Mouse (Mus musculus) limb, embryonic 13.5 days (tissue): Measurements from ENCODE around the gene Krt10. TPM values are rescaled to one million over a fixed set of nuclear protein-coding genes. Genes with fewer than 3 reads are reported as not detected.

Source experiments
- ATAC-seq: fragments of 200-750 bp; cut with Nextera tagmentation; 2 replicates; pipeline ENCODE4 v1.8.0; 2017; ENCODE audit warnings: low read depth, moderate number of reproducible peaks, moderate TSS enrichment; ENCODE audit not compliant: low FRiP score
- H3K27ac ChIP-seq: fragments of 300-500 bp; sonication (generic); 2 replicates; pipeline ENCODE4 v1.5.1; 2015; ENCODE audit warnings: inconsistent platforms, mild to moderate bottlenecking, moderate library complexity
- H3K27me3 ChIP-seq: fragments of 300-500 bp; sonication (generic); 2 replicates; pipeline ENCODE4 v1.6.1; 2015; ENCODE audit warnings: mild to moderate bottlenecking, inconsistent platforms
- H3K36me3 ChIP-seq: fragments of 300-500 bp; sonication (generic); 2 replicates; pipeline ENCODE4 v1.6.1; 2015; ENCODE audit warnings: inconsistent platforms, mild to moderate bottlenecking, moderate library complexity
- H3K4me1 ChIP-seq: fragments of 300-500 bp; sonication (generic); 2 replicates; pipeline ENCODE4 v1.6.1; 2015; ENCODE audit warnings: inconsistent platforms
- H3K4me2 ChIP-seq: fragments of 300-500 bp; sonication (generic); replicated peaks from 2 replicates; pipeline ENCODE4 v1.6.1; 2015; ENCODE audit warnings: inconsistent platforms, mild to moderate bottlenecking, moderate library complexity
- H3K4me3 ChIP-seq: fragments of 300-500 bp; sonication (generic); 2 replicates; pipeline ENCODE4 v1.5.1; 2015; ENCODE audit warnings: moderate library complexity, mild to moderate bottlenecking, inconsistent platforms
- H3K9ac ChIP-seq: fragments of 300-500 bp; sonication (generic); 2 replicates; pipeline ENCODE4 v1.6.1; 2015; ENCODE audit warnings: mild to moderate bottlenecking, inconsistent platforms
- H3K9me3 ChIP-seq: fragments of 300-500 bp; sonication (generic); 2 replicates; pipeline ENCODE4 v1.6.1; 2016; ENCODE audit warnings: inconsistent platforms
- WGBS: fragments of 180-500 bp; shearing (Covaris S2); methylation state at CpG from one replicate; pipeline ENCODE4 v1.1.7; 2015; 5-methylcytosine and 5-hydroxymethylcytosine counted together
- polyA plus RNA-seq: library from polyadenylated mRNA; unstranded; fragments of >200 nt; fragmentation: Nextera tagmentation; extraction: Ambion mirVana; gene quantifications from 2 replicates; pipeline ENCODE4 v1.2.1, GENCODE M21; 2015

Gene Krt10
- polyA plus RNA-seq, result 29.7 and 30.8 TPM in 2 replicates

DNA sequence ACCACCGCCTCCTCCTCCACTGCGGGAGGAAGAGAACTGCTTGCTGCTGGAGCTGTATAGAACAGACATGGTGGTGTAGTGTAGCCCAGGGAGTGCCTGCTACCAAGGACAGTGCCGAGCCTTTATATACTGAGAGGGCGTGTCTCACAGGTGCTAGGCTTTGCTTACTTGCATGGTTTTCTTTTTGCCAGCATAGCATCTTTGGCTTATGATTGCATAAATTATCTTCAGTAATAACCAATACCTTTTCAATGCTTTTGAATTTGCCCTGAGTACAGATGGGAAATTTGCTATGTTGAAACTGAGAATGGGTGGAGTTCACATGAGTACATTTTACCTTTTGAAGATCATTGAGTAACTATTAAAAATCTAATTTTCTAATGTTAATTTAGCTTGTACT, at the start of gene Krt10:
Gene Krt10 (minus strand): TSS at position 101 of the 400 bp plus-strand sequence.
- WGBS, result 82% methylated on average over 4 of the region's 4 CpGs
- Histone ChIP-seq H3K4me2 (no peak within 1 kb of the TSS), H3K4me1 (peaks cover 5% of the 10 kb centered on the region; the same call in 1 of the 2 replicates), H3K9me3 (no peaks in the 10 kb centered on the region), H3K4me3 (no peak within 1 kb of the TSS), H3K27me3 (peaks cover 1% of the 10 kb centered on the region; the same call in 1 of the 2 replicates), H3K27ac (no peak within 1 kb of the TSS), H3K36me3 (no peaks in the 10 kb centered on the region), H3K9ac (no peak within 1 kb of the TSS; the same call in 1 of the 2 replicates)
- no peak for ATAC-seq

- ATAC-seq, result no peak
- whole genome bisulfite sequencing, result 37% methylated on average over 10 of the region's 10 CpGs
- Histone ChIP-seq H3K9ac (no peak within 1 kb of the TSS), H3K27ac (no peak within 1 kb of the TSS), H3K36me3 (no peaks in the 10 kb centered on the region), H3K9me3 (no peaks in the 10 kb centered on the region), H3K27me3 (no peaks in the 10 kb centered on the region), H3K4me1 (no peaks in the 10 kb centered on the region), H3K4me3 (no peak within 1 kb of the TSS), H3K4me2 (no peak within 1 kb of the TSS)
These were observed 48.8 kb upstream of the Krt10 start, which contains the start of gene Krt20 for GRCm38 (mm10) chr11:99437972-99438371. TSS of gene Krt20 (minus strand) at chr11:99438150.

DNA sequence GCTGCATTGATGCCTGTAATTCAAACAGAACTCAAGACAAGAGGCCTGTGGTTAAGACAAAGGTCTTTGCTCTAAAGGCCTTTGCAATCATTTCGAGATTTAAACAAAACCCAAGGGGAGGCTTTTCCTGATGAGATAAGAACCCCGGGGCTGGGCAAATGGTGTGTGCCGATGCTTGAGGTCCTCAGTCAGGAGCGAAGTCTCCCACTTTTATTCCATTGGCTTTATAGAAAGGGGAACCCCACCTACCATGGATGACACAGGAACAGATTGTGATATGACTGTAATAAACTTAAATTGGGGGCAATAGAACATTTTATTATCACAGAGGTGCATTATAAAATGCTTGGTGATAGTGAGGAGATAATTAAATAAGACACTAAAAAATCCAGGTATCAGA, 47.5 kb upstream of the Krt10 start:
- WGBS, result 80% methylated on average over 4 of the region's 4 CpGs
- H3K9ac ChIP-seq, result no peak overlapping the region

DNA sequence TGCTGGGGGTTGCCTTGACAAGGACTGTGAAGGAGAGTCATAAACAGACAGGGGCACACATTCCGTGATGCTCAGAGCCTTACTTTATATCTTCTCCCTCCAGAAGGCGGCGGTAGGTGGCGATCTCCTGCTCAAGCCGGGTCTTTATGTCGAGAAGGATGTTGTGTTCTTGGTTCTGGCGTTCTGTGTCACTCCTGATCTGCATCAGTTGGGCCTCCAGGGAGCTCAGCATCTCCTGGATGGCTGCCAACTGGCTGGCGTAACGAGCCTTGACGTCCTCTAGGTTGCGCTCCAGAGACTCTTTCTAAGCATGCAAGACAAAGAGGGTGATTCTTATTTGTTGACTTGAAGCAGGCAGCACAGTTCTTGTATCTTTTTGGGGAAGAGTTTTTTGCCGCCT, 41.5 kb upstream of the Krt10 start:
- Histone ChIP-seq H3K27me3 (no peaks in the 10 kb centered on the region), H3K4me3 (no peak overlapping the region), H3K36me3 (no peaks in the 10 kb centered on the region), H3K9me3 (no peaks in the 10 kb centered on the region), H3K9ac (no peak overlapping the region), H3K4me2 (no peak overlapping the region), H3K27ac (no peak overlapping the region), H3K4me1 (no peaks in the 10 kb centered on the region)
- 53% methylated on average over 12 of the region's 12 CpGs for WGBS
- ATAC-seq, result no peak

More for the DNA sequence above, 47.5 kb upstream of the Krt10 start:
- no peak overlapping the region for H3K4me3 ChIP-seq
- no peaks in the 10 kb centered on the region for H3K27me3 ChIP-seq
- no peaks in the 10 kb centered on the region for H3K36me3 ChIP-seq
- no peaks in the 10 kb centered on the region for H3K4me1 ChIP-seq
- no peaks in the 10 kb centered on the region for H3K9me3 ChIP-seq
- H3K4me2 ChIP-seq, result no peak overlapping the region
- no peak for ATAC-seq
- H3K27ac ChIP-seq, result no peak overlapping the region

DNA sequence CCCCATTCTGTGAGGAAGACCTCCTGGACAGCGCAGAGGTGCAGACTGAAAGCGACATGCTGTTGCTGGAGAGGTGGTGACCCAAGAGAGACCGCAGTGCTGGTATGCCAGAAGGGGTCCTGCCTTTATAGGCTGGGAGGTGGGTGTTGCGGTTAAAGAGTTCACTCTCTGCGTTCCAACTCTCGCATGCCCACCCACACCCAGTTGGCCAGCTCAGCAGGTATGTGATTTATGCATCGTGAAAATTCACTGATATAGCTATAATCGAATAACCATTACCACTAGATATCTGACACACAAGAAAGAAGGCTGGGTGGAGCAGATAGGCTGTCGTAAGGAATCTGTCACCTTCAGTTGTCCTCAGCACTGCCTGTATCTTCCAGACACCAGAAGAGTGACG, 33.0 kb upstream of the Krt10 start, which contains the start of gene Krt12:
Gene Krt12 (minus strand): TSS at position 101 of the 400 bp plus-strand sequence.
- H3K9me3 ChIP-seq, result no peaks in the 10 kb centered on the region
- no peak within 1 kb of the TSS for H3K4me2 ChIP-seq
- no peaks in the 10 kb centered on the region for H3K36me3 ChIP-seq
- no peak within 1 kb of the TSS for H3K4me3 ChIP-seq
- 82% methylated on average over 10 of the region's 10 CpGs for WGBS
- H3K4me1 ChIP-seq, result peaks cover 7% of the 10 kb centered on the region; the same call in 1 of the 2 replicates
- no peak for ATAC-seq
- peaks cover 4% of the 10 kb centered on the region; the same call in 1 of the 2 replicates for H3K27me3 ChIP-seq
- no peak within 1 kb of the TSS for H3K9ac ChIP-seq
- no peak within 1 kb of the TSS for H3K27ac ChIP-seq

DNA sequence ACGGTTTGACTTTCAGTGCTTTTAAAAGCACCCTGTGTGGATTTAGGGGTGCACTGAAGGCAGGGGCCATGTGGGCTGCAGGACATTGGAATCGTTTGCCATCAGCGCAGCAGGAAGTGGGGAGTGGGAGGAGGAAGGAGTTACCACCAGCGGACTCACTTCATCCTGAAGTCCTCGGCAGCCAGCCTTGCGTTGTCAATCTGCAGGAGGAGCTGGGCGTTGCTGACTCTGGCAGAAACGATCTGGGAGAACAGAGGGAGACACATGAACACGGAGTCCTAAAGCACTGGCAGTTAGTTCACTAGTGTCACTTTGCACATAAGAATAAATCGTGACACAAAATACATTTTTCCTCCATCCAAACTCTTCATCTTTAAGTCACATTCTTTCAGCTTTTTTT, 31.4 kb upstream of the Krt10 start:
- no peaks in the 10 kb centered on the region for H3K36me3 ChIP-seq
- WGBS, result 39% methylated on average over 10 of the region's 10 CpGs
- no peak overlapping the region for H3K27ac ChIP-seq
- H3K27me3 ChIP-seq, result peaks cover 4% of the 10 kb centered on the region; the same call in 1 of the 2 replicates
- no peak overlapping the region for H3K4me2 ChIP-seq
- no peak overlapping the region for H3K9ac ChIP-seq
- peaks cover 7% of the 10 kb centered on the region; the same call in 1 of the 2 replicates for H3K4me1 ChIP-seq
- no peaks in the 10 kb centered on the region for H3K9me3 ChIP-seq
- ATAC-seq, result no peak
- H3K4me3 ChIP-seq, result no peak overlapping the region

- 70% methylated on average over 16 of the region's 16 CpGs for WGBS
- Histone ChIP-seq H3K27ac (no peak overlapping the region), H3K27me3 (no peaks in the 10 kb centered on the region; the same call in 1 of the 2 replicates), H3K4me2 (no peak overlapping the region), H3K9ac (no peak overlapping the region), H3K4me1 (peaks cover 7% of the 10 kb centered on the region; the same call in 1 of the 2 replicates), H3K9me3 (no peaks in the 10 kb centered on the region), H3K4me3 (no peak overlapping the region), H3K36me3 (no peaks in the 10 kb centered on the region)
- ATAC-seq, result no peak
These were observed 28.7 kb upstream of the Krt10 start for GRCm38 (mm10) chr11:99417819-99418218.

GRCm38 (mm10) chr11:99416902-99417301, 27.7 kb upstream of the Krt10 start:
- Histone ChIP-seq H3K4me3 (no peak overlapping the region), H3K27me3 (no peaks in the 10 kb centered on the region; the same call in 1 of the 2 replicates), H3K4me2 (no peak overlapping the region), H3K9me3 (no peaks in the 10 kb centered on the region), H3K9ac (no peak overlapping the region), H3K27ac (no peak overlapping the region), H3K4me1 (peaks cover 7% of the 10 kb centered on the region; the same call in 1 of the 2 replicates), H3K36me3 (no peaks in the 10 kb centered on the region)
- 87% methylated on average over 13 of the region's 13 CpGs for WGBS
- no peak for ATAC-seq

- H3K36me3 ChIP-seq, result no peaks in the 10 kb centered on the region
- H3K27ac ChIP-seq, result no peak overlapping the region
- no peak overlapping the region for H3K4me3 ChIP-seq
- H3K9ac ChIP-seq, result no peak overlapping the region
- no peaks in the 10 kb centered on the region for H3K27me3 ChIP-seq
- H3K4me1 ChIP-seq, result no peaks in the 10 kb centered on the region
- H3K4me2 ChIP-seq, result no peak overlapping the region
- no peaks in the 10 kb centered on the region for H3K9me3 ChIP-seq
- 88% methylated on average over 13 of the region's 13 CpGs for WGBS
- ATAC-seq, result no peak
These were observed 25.4 kb upstream of the Krt10 start for GRCm38 (mm10) chr11:99414463-99415147.

DNA sequence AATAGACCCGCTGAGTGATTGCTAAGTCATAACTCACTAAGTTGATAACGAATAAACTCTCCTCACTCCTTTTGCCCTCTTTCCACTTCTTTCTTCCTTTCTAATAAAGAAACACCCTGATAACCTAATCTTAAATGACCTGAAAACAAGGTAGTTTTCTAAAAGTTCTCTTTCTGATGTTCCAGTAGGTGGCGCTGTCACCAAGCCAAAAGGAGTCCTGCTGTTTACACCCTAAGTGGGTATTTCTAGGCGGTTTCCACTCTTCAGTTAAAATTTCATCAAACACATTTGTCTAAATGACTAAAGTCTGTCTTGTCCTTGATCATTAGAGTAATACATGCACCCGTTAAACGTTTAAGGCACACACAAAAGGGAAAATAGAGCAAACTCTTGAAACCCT, 24.1 kb upstream of the Krt10 start:
- H3K9me3 ChIP-seq, result no peaks in the 10 kb centered on the region
- no peak for ATAC-seq

GRCm38 (mm10) chr11:99406186-99406585, 17.0 kb upstream of the Krt10 start:
- ATAC-seq, result no peak
- 78% methylated on average over 10 of the region's 10 CpGs for WGBS
- H3K9ac ChIP-seq, result no peak overlapping the region
- no peak overlapping the region for H3K27ac ChIP-seq
- no peaks in the 10 kb centered on the region for H3K9me3 ChIP-seq
- H3K4me2 ChIP-seq, result no peak overlapping the region
- H3K4me1 ChIP-seq, result no peaks in the 10 kb centered on the region
- H3K36me3 ChIP-seq, result no peaks in the 10 kb centered on the region
- H3K27me3 ChIP-seq, result 0 out of 2 replicates have a peak, but pooled peaks cover 3% of the 10 kb centered on the region
- no peak overlapping the region for H3K4me3 ChIP-seq

More for the DNA sequence above, 24.1 kb upstream of the Krt10 start:
- WGBS, result 20% methylated on average over 6 of the region's 6 CpGs
- no peak overlapping the region for H3K9ac ChIP-seq
- H3K27ac ChIP-seq, result no peak overlapping the region
- no peak overlapping the region for H3K4me2 ChIP-seq
- H3K27me3 ChIP-seq, result no peaks in the 10 kb centered on the region
- no peak overlapping the region for H3K4me3 ChIP-seq
- H3K4me1 ChIP-seq, result no peaks in the 10 kb centered on the region
- no peaks in the 10 kb centered on the region for H3K36me3 ChIP-seq

DNA sequence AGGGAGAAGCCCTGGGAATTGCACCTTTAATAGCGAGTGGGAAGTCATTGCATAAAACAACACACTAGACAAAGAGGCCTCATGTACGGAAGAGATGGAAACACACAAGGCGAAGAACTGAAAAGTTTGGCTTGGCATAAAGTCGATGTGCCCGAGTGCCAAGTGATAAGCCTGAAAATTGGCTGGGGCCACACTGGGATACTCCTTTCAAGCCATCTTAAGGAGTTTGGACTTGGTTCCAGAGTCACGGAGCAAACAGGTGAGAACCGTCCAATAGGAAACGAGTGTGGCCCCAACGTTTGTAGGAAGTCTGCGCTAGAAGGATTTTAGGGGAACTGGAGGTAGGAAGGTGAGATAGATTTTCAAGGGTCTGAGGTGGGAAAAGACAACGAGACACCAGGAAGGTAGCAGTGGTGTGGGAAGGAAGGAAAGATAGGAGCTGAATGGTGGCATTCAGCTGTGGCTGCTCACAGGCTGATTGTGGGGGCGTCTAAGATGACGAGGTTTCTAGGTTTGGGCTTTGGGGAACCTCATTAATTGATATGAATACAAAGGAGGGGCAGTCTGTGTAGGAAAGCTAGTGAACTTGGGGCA, 10.9 kb upstream of the Krt10 start:
- Histone ChIP-seq H3K9ac (no peak overlapping the region), H3K4me2 (no peak overlapping the region), H3K27me3 (peaks cover 17% of the 10 kb centered on the region; the same call in 1 of the 2 replicates), H3K4me3 (no peak overlapping the region), H3K4me1 (no peaks in the 10 kb centered on the region), H3K36me3 (no peaks in the 10 kb centered on the region), H3K9me3 (no peaks in the 10 kb centered on the region), H3K27ac (no peak overlapping the region)
- ATAC-seq, result no peak
- 86% methylated on average over 13 of the region's 13 CpGs for WGBS
